Mouse (Mus musculus): ENCODE data around the gene Spz1.

Gene Spz1

GRCm38 (mm10) chr13:92580220-92581043 lies 4.5 kb upstream of the Spz1 start:
- peak; percentile 59 for DNase-seq (ENCODE audit: low read depth, low spot score)

GRCm38 (mm10) chr13:92578210-92578609 lies 2.2 kb upstream of the Spz1 start:
- no peak for DNase-seq (ENCODE audit: low read depth, low spot score)

GRCm38 (mm10) chr13:92576688-92577087 lies 716 bp upstream of the Spz1 start:
- peak; percentile 19 for DNase-seq (ENCODE audit: low read depth, low spot score)

- DNase-seq (ENCODE audit: low read depth, low spot score): no peak
Measured at GRCm38 (mm10) chr13:92559429-92559828, 16.5 kb downstream of the Spz1 start.

GRCm38 (mm10) chr13:92557229-92557628 lies 18.7 kb downstream of the Spz1 start:
- DNase-seq (ENCODE audit: low read depth, low spot score): no peak

GRCm38 (mm10) chr13:92556458-92557126 lies 19.4 kb downstream of the Spz1 start:
- DNase-seq (ENCODE audit: low read depth, low spot score): no peak

GRCm38 (mm10) chr13:92547093-92547492 lies 28.9 kb downstream of the Spz1 start:
- no peak for DNase-seq (ENCODE audit: low read depth, low spot score)

GRCm38 (mm10) chr13:92540997-92541396 lies 35.0 kb downstream of the Spz1 start:
- DNase-seq (ENCODE audit: low read depth, low spot score): no peak

GRCm38 (mm10) chr13:92539126-92539525 lies 36.8 kb downstream of the Spz1 start:
- no peak for DNase-seq (ENCODE audit: low read depth, low spot score)

GRCm38 (mm10) chr13:92533801-92534200 lies 42.2 kb downstream of the Spz1 start:
- no peak for DNase-seq (ENCODE audit: low read depth, low spot score)

- no peak for DNase-seq (ENCODE audit: low read depth, low spot score)
Measured at GRCm38 (mm10) chr13:92532216-92532615, 43.8 kb downstream of the Spz1 start.

- no peak for DNase-seq (ENCODE audit: low read depth, low spot score)
Measured at GRCm38 (mm10) chr13:92531237-92531636, 44.7 kb downstream of the Spz1 start.

GRCm38 (mm10) chr13:92530721-92531211 lies 45.2 kb downstream of the Spz1 start, which contains the start of gene Zfyve16:
TSS of gene Zfyve16 (minus strand) at chr13:92530868.
- peak; percentile 96 for DNase-seq (ENCODE audit: low read depth, low spot score)

- DNase-seq (ENCODE audit: low read depth, low spot score): no peak
Measured at GRCm38 (mm10) chr13:92529828-92530720, 45.9 kb downstream of the Spz1 start.
